ENCODE assay signal across 13 mouse cellular contexts in genomic region chr2:173087405-173087804, GRCm38 (mm10). TPM values are rescaled to one million over a fixed set of nuclear protein-coding genes. Genes with fewer than 3 reads are reported as not detected.
A peak's percentile ranks its signal among the peaks of the same experiment; 100 is the strongest.
DNase-seq lines count a peak whose midpoint lies in the region; ATAC-seq and TF ChIP-seq lines count a peak whose summit lies in the region.
"Had no signal": no experiment of that assay in that cellular context is flagged by ENCODE, and none has a peak within 500 bp of the region (broad histone marks: within the 10 kb centered on the region; RNA-seq: fewer than 3 reads in every experiment).

No protein-coding gene starts in this region.

- H3K4me2 ChIP-seq in midbrain, embryonic 14.5 days (ENCODE audit: low read length), result no peak overlapping the region

- TF ChIP-seq CTCF in left cerebral cortex, adult 2 months (IDR thresholded peaks at IDR 0.05), result no peak

- no peak overlapping the region for H3K27ac ChIP-seq in midbrain, embryonic 14.5 days (replicated peaks; ENCODE audit: low read depth, low read length)
- no peak overlapping the region for H3K27ac ChIP-seq in left cerebral cortex, adult 2 months

- no peaks in the 10 kb centered on the region for H3K27me3 ChIP-seq in midbrain, embryonic 14.5 days (ENCODE audit: control insufficient read depth, insufficient read depth, low read length)
- H3K27me3 ChIP-seq: Patski had no signal

- peak; percentile 37 to 49 for DNase-seq in cerebellum, postnatal 10 days
- no peak for DNase-seq in cerebellum, adult 8-10 months
- DNase-seq in adrenal gland, postnatal 36 days, result peak; percentile 29 to 38
- DNase-seq in heart, adult 11 months, result peak; percentile 98
- peak; percentile 56 for DNase-seq in heart, postnatal 25 days (ENCODE audit: low spot score)
- no peak for DNase-seq in midbrain, embryonic 14.5 days
- DNase-seq in layer of hippocampus, postnatal 25 days (ENCODE audit: extremely low spot score in 1 of 2, low spot score in 1 of 2), result no peak
- DNase-seq in left cerebral cortex, adult 2 months (ENCODE audit: extremely low spot score in 1 of 2, low spot score in 2 of 2), result no peak
- DNase-seq: kidney, postnatal 25 days; thymus, adult 18-20 months had no signal

- no peak overlapping the region for H3K4me3 ChIP-seq in midbrain, embryonic 14.5 days (replicated peaks; ENCODE audit: low read depth, low read length)
- H3K4me3 ChIP-seq in left cerebral cortex, adult 2 months, result no peak overlapping the region
- H3K4me3 ChIP-seq: myocyte had no signal

- WGBS in midbrain, embryonic 14.5 days, result 63% methylated on average over 13 of the region's 13 CpGs

- no peaks in the 10 kb centered on the region for H3K9me3 ChIP-seq in midbrain, embryonic 14.5 days (ENCODE audit: control insufficient read depth, low read length)

- intact Hi-C loops in heart, postnatal 25 days (cut with DNase I), result loop anchor here (5.0 to 10.0 kb wide), 3 partner anchors 63 to 610 kb away; partner anchors contain the start of gene Rbm38
- intact Hi-C loops in left cerebral cortex, adult 2 months (cut with DNase I), result loop anchor here (5.0 kb wide), 1 partner anchor 610 kb away; no protein-coding TSS in a partner anchor

- H3K36me3 ChIP-seq in midbrain, embryonic 14.5 days (ENCODE audit: control insufficient read depth, insufficient read depth, low read length), result no peaks in the 10 kb centered on the region

- no peaks in the 10 kb centered on the region for H3K4me1 ChIP-seq in midbrain, embryonic 14.5 days (ENCODE audit: control insufficient read depth, insufficient read depth, low read length)

- H3K9ac ChIP-seq in midbrain, embryonic 14.5 days (replicated peaks; ENCODE audit: low read length), result no peak overlapping the region

- ATAC-seq in midbrain, embryonic 14.5 days (ENCODE audit: low FRiP score, low TSS enrichment), result no peak
- ATAC-seq: Patski had no signal

RNA-seq across cellular contexts. Expression of gene Ctcfl, which starts 31.9 kb away (rescaled TPM):
- under 1 TPM; 0.10 TPM for total RNA-seq in adrenal gland, postnatal 36 days (2021)
- total RNA-seq in heart, postnatal 25 days (2021), result under 1 TPM; 0.14 to 0.18 TPM
- polyA plus RNA-seq in midbrain, embryonic 14.5 days (2014; fragmentation: Nextera tagmentation; extraction: Ambion mirVana), result not detected in 2 replicates
- total RNA-seq in layer of hippocampus, postnatal 25 days (2021), result not detected
- under 1 TPM in 1 of 2 experiments, not detected in 1; 0.14 TPM for total RNA-seq in left cerebral cortex, adult 2 months (2021)
- total RNA-seq: hematopoietic stem cell, adult 5-6 weeks had no signal
- polyA plus RNA-seq: myocyte, Patski had no signal

Comparison
In these comparisons a context has a peak if more than half of its experiments do, and no peak if none do; other contexts are left out.
1. DNase-seq: peak in cerebellum, postnatal 10 days (2 of 2), adrenal gland, postnatal 36 days (2 of 2), heart, adult 11 months (single experiment) and heart, postnatal 25 days (single experiment); none in cerebellum, adult 8-10 months (single experiment), midbrain, embryonic 14.5 days (single experiment), layer of hippocampus, postnatal 25 days (0 of 2) and left cerebral cortex, adult 2 months (0 of 2).